Mouse (Mus musculus) neural tube, embryonic 13.5 days (tissue): ENCODE results near the gene Mfsd5. TPM values are rescaled to one million over a fixed set of nuclear protein-coding genes. Genes with fewer than 3 reads are reported as not detected.

Experiments
- polyA plus RNA-seq: library from polyadenylated mRNA; unstranded; fragments of >200 nt; fragmentation: Nextera tagmentation; extraction: Ambion mirVana; gene quantifications from 2 replicates; pipeline ENCODE4 v1.2.1, GENCODE M21; 2015

The Mfsd5 gene
- polyA plus RNA-seq, 1 experiment from 2014 or later: 52.0 TPM

Other genes starting within 250 kb of the Mfsd5 start
- 81.2 and 90.3 TPM in 2 replicates for gene Eif4b, start 205.7 kb upstream of the Mfsd5 start, polyA plus RNA-seq
- 10.5 and 15.9 TPM in 2 replicates for gene Tns2, start 179.0 kb upstream of the Mfsd5 start, polyA plus RNA-seq
- gene Spryd3, start 143.2 kb upstream of the Mfsd5 start, polyA plus RNA-seq: 54.1 and 55.9 TPM in 2 replicates
- gene Igfbp6, start 135.1 kb upstream of the Mfsd5 start, polyA plus RNA-seq: 0.36 and 1.2 TPM in 2 replicates
- 0.11 TPM in 1 of 2 replicates, not detected in the other for gene Soat2, start 128.9 kb upstream of the Mfsd5 start, polyA plus RNA-seq
- gene Zfp740, start 76.2 kb upstream of the Mfsd5 start, polyA plus RNA-seq: 64.8 and 67.9 TPM in 2 replicates
- 35.9 and 38.8 TPM in 2 replicates for gene Csad, start 74.7 kb upstream of the Mfsd5 start, polyA plus RNA-seq
- gene Itgb7, start 47.5 kb upstream of the Mfsd5 start, polyA plus RNA-seq: 0.30 and 1.7 TPM in 2 replicates
- 8.5 and 12.5 TPM in 2 replicates for gene Rarg, start 21.9 kb upstream of the Mfsd5 start, polyA plus RNA-seq
- 0.14 TPM in 1 of 2 replicates, not detected in the other for gene Gm9918, start 8.9 kb upstream of the Mfsd5 start, polyA plus RNA-seq
- 5.6 and 7.5 TPM in 2 replicates for gene Espl1, start 16.8 kb downstream of the Mfsd5 start, polyA plus RNA-seq
- 438 and 480 TPM in 2 replicates for gene Pfdn5, start 46.7 kb downstream of the Mfsd5 start, polyA plus RNA-seq
- gene Myg1, start 52.3 kb downstream of the Mfsd5 start, polyA plus RNA-seq: 74.0 and 82.6 TPM in 2 replicates
- 31.3 and 36.8 TPM in 2 replicates for gene Aaas, start 71.3 kb downstream of the Mfsd5 start, polyA plus RNA-seq
- gene Sp7, start 87.7 kb downstream of the Mfsd5 start, polyA plus RNA-seq: 0.47 and 0.69 TPM in 2 replicates
- gene Sp1, start 126.7 kb downstream of the Mfsd5 start, polyA plus RNA-seq: 4.3 and 6.0 TPM in 2 replicates
- 0.13 and 0.76 TPM in 2 replicates for gene Amhr2, start 165.9 kb downstream of the Mfsd5 start, polyA plus RNA-seq
- 88.7 and 100.0 TPM in 2 replicates for gene Prr13, start 179.6 kb downstream of the Mfsd5 start, polyA plus RNA-seq
- 137 and 142 TPM in 2 replicates for gene Pcbp2, start 191.1 kb downstream of the Mfsd5 start, polyA plus RNA-seq
- gene Gm10337, start 224.3 kb downstream of the Mfsd5 start, polyA plus RNA-seq: 8.7 and 16.2 TPM in 2 replicates
- 45.8 and 50.6 TPM in 2 replicates for gene Map3k12, start 237.6 kb downstream of the Mfsd5 start, polyA plus RNA-seq
- gene Tarbp2, start 238.7 kb downstream of the Mfsd5 start, polyA plus RNA-seq: 82.6 and 88.0 TPM in 2 replicates
- 7.3 and 13.3 TPM in 2 replicates for gene Npff, start 245.5 kb downstream of the Mfsd5 start, polyA plus RNA-seq